Mouse (Mus musculus): Measurements from ENCODE around the gene Ccdc173.
"Not testable (repeated sequence)": the region's sequence is repeated elsewhere in the genome, so short reads cannot be mapped to it uniquely, and the experiment has no call there.

Gene Ccdc173

DNA sequence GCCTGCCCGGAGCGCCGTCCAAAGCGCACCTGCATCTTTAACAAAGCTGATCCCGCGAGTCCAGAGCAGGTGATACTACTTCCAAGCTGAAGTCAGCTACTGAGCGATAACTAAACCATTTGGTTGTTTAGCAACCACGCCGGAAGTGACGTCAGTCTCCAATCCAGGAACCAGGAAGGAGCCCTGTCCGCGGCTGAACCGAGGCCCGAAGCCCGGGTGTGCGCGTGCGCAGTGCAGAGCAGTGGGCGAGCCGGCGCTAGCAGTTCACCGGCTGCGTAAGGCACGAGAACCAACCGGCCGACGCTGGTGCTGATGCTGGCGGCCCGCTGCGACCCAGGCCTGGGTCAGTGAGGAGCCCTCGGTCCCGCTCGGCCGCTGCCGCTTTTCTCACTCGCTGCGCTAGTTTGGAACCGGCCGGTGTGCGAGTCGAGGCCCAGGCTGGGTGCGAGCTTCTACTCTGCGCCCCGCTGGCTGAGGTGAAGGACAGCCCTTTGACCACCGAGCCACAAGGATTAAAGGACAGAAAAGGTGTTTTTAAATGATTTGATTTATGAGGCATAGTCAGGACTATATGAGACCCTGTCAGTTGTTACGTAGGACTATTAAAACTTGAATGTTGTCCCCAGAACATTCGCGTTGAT lies at the start of gene Ccdc173, which contains the start of gene Phospho2:
TSS of gene Ccdc173 (minus strand) at position 147 of the 641 bp plus-strand sequence.
TSS of gene Phospho2 (plus strand) at position 195 of the 641 bp plus-strand sequence.
- peak; percentile 98 for DNase-seq

DNA sequence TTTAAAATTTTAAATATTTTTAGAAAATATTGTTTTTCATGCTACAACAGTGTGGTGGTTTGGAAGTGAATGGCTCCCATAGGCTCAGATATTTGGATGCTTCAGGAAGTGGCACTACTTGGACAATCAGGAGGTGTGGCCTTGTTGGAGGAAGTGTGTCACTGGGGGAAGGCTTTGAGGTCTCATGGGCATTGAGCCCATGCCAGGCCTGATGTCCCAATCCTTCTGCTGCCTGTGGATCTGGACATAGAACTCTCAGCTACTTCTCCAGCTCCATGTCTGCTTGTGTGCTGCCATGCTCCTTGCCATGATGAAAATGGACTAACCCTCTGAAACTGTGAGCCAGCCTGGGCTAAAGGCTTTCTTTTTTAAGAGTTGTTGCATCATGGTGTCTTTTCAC lies 49.3 kb upstream of the Ccdc173 start:
- no peak for DNase-seq

DNA sequence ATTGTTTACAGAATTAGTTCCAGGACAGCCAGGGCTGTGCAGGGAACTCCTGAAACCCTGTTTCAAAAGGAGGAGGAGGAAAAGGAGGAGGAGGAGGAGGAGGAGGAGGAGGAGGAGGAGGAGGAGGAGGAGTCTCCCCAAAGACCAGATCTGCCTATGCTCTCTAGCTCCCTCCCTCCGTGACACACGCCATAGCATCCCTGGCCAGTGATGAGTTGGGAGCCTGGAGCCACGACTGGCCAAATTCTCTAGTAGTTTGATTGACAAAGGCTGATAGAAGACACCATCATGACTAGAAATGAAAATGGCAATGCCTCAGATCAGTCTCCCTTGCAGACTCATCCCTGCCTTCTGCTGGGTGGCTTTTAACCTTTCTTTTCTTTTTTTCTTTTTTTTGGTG lies 48.6 kb upstream of the Ccdc173 start:
- DNase-seq: no peak

GRCm38 (mm10) chr2:69837244-69837967 lies 48.0 kb upstream of the Ccdc173 start:
- no peak for DNase-seq

DNA sequence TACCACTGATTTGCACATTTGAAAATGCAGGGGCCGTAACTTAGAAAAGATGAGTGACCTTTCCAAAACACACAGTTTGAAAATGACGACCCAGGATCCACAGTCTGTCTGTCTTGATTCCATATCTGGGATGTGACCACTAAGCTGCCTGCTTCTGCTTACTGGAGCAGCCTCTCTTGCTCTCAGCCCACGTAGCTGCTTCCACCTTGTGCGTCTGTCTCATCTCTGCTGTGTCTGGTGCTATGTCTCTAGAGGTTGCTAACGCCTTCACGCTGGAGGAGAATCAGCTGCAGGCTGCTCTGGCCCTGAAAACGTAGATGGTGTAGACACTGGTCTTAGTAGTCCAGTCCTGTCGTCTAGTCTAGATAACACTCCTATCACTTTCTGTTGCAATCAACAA lies 40.7 kb upstream of the Ccdc173 start:
- DNase-seq: no peak

DNA sequence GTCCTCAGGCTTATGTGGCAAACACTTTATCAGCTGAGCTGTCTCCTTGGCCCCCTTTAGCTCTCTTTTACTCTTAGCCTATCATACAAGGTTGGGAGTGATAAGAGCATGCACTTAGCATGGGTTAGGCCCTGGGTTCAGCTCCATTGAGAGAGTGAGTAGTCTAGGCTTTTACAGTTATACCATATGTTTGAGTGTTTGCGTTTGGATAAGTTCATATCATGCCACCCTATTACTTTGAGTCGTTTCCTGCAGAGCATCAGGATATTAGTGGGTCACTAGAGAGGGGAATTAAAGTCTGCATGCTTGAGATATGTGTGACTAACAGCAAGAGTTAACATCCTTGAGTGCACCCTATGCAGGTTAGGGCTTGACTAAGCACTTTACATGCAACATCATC lies 40.3 kb upstream of the Ccdc173 start:
- no peak for DNase-seq

DNA sequence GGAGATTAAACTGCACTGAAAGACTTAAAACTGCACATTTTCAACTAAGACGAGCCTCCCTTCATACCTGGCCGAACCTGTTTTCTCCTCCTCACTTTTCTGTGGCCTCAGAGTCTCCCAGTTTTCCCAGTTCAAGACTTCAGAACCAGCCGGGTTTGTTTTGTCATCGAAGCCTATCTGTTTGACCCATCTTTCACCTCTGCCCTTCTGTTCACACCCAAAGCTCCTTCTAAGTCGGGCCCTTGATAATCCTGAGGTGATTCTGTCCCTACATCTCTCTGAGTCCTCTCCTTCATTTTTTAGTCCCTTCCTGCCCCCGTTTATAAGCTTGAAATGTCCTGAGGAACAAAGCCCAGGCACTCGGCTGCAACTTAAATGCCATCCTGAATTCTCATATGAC lies 38.7 kb upstream of the Ccdc173 start:
- DNase-seq: no peak

DNA sequence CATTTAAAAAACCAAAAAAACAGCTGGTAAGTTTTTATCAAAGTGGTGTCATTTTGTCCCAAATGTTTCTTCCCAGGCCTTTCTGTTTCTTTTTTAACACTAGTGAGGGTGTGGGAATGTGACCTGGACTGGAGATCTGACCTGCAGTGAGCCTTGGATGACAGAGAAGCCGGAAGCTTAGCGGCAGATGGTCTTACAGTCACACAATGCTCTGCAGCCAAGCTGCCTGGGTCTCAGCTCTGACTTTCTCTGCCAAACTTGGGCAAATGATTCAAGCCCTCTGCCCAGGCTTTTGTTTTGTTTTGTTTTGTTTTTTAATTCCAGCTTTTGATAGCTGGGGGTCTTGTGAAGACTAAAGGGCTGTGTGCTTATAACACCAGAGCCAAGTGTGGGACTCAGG lies 37.0 kb upstream of the Ccdc173 start:
- DNase-seq: peak; percentile 81

DNA sequence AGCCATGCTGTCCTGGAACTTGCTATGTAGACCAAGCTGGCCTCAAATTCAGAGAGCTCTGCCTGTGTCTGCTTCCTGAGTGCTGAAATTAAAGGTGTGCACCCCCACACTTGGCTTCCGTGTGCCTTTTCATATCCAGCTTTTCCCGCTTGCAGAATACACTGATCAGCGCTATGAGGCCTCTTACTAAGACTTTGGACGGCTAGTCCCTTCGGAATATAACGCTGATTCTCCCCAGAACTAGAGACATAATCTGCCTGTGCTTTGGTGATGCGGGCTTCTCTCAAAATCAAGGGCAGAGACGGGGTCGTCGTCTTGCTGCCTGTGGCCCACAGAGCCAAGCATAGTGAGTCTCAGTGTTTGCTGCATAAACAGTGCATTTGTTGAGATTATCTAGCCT lies 36.5 kb upstream of the Ccdc173 start:
- peak; percentile 23 for DNase-seq

GRCm38 (mm10) chr2:69823129-69823677 lies 33.8 kb upstream of the Ccdc173 start:
- DNase-seq: peak; percentile 59

DNA sequence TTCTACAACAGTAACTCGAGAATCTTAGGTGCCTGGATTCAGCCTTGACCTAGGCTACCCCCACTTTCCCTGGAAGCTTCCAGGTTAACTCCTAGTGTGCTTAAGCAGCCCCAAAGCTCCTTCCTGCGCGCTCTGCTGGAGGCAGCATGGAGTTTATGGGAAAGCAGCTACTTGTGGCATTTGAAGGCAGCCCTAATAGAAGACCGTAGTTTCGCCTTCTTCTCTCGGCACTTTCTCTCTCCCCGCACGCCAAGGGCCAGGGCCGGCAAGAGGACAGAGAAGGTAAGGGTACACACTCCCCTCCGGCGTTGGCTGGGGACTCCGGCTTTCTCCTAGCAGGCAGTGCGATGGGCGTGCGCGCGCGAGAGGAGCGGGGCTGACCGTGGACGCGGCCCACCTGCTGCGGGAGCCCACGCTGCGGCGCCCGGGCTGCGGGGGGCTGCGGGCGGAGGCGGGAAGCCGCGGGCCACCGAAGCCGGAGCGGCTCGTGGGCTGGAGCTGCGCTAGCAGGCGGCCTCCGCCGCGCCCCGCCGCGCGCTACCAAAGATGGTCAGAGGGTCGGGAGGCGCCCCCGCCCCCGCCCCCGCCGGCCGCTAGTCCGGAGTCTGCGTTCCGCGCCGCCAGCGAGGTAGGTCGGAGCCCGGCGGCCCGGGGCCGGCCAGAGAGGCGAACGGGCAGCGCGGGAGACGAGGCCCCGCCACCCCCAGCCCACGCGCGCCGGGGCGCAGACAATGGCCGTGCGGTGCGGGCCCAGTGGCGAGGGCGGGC lies 33.2 kb upstream of the Ccdc173 start:
- DNase-seq: peak; percentile 60

DNA sequence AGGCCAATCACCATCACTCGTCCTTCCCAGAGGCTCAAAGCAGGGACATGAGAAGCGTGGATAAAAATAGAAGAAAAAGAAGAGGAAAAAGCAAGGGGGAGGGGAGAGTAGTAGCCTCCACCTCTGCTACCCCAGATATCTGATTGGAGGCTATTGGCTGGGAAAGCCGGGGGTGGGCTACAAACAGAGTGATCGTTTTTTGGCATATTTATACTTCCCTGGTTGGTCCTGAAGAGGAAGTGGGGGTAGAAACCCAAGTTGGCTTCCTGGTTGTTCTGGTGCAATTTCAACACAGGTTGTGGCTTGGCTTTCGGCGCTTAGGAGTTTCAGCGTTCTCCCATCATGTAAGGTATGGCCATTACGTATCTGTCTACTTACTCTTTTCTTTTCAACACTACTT lies 32.3 kb upstream of the Ccdc173 start, which contains the start of gene Klhl23:
TSS of gene Klhl23 (plus strand) at position 234 of the 400 bp plus-strand sequence.
- DNase-seq: peak; percentile 24

DNA sequence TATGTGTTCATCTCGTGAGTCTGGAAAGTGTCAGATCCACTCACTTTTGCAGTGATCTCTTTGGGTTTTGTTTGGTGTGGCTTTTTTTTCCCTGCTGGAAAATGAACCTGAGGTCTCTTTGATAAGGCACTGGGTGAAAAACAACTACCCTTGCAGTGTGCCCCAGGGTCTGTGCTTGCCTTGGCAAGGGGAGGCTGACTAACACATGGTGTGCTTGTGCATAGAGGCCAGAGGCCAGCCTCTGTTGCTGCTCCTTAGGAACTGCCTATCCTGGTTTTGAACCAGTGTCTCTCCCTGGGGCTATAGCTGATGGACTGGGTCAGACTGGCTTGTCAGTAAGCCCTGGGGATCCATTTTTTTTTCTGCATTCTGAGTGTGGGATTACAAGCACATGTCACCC lies 30.8 kb upstream of the Ccdc173 start:
- DNase-seq: no peak

DNA sequence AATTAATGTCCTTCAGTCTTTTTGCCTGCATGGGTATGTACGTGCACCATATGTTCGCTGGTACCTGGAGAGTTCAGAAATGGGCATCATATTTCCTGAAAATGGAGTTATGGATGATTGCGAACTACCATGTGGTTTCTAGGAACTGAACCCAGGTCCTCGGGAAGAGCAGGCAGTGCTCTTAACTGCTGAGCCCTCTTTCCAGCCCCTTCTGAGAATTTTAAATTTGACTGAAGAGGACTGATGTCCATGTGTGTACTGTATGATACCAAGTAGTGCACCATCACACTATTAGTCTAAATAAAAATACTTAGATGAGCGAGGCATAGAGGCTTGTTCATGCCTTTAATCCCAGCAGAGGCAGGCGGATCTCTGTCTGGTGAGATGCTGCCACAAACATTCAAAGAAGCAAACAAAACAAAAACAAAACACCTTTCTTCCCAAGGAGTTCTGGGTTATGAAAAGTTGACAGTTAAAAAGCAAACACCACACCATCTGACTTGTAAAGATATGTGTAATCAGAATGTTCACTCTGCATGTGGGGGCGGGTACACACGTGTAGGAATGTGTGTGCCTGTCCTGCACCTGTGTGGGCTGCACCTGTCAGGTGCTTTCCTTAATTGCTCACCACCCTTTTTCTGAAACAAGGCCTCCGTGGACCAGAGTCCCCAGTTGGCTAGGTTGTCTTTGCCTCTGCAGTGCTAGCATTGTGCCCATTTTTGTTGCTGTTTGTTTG lies 29.1 kb upstream of the Ccdc173 start:
- DNase-seq: no peak

DNA sequence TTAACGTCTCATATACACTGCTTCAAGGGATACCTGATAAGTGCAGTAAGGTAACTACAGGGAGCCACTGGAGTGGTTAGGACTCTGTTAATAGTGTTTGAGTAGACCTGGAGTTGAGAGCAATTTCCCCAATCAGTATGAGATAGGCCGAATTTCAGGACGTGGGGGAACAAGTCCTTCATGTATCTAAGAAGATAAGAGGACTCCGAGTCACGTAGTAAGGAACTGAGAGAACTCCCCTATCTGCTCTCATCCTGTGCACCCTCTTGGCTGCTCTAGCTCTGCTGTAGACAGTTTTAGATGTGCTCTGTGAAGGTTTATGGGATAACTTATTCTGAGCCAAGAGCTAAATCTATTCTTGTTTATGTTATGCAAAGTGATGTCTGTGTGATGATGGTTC lies 27.2 kb upstream of the Ccdc173 start:
- DNase-seq: no peak

GRCm38 (mm10) chr2:69811349-69811748 lies 22.0 kb upstream of the Ccdc173 start:
- DNase-seq: not testable (repeated sequence)

GRCm38 (mm10) chr2:69810169-69810568 lies 20.8 kb upstream of the Ccdc173 start:
- DNase-seq: no peak

- not testable (repeated sequence) for DNase-seq
Observed at GRCm38 (mm10) chr2:69804663-69805062, 15.3 kb upstream of the Ccdc173 start.

DNA sequence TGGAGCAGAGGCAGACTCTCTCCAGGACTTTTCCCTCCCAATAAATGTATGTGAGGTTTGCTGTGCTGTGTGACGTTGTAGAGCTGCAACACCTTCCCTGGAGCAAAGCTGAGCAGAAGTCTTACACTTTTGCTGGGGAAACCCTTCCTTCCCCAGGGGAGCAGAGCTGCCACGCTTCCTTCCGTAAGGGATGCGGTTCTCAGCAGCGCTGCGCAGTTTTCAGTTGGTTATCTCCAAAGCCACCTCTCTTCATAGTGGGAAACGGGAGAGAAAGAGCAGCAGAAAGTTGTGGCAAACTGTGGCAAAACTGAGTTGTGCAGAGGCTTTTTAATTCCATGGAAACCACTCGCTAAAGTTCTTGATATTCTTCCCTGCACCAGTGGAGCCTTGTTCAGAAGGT lies 14.4 kb upstream of the Ccdc173 start:
- no peak for DNase-seq

GRCm38 (mm10) chr2:69802911-69803312 lies 13.5 kb upstream of the Ccdc173 start:
- DNase-seq: peak; percentile 34

- DNase-seq: no peak
Observed at GRCm38 (mm10) chr2:69790722-69791121, 1.3 kb upstream of the Ccdc173 start.

- peak; percentile 76 for DNase-seq
Observed at GRCm38 (mm10) chr2:69790285-69790684, 910 bp upstream of the Ccdc173 start.

- DNase-seq: no peak
Observed at GRCm38 (mm10) chr2:69788974-69789373, 401 bp downstream of the Ccdc173 start.

All from cerebellum, adult 11-12 months (tissue).